Mouse (Mus musculus) kidney, postnatal 0 days (tissue): Measurements from ENCODE around the gene Lmo7. TPM values are rescaled to one million over a fixed set of nuclear protein-coding genes. Genes with fewer than 3 reads are reported as not detected.
A peak's percentile ranks its signal among the peaks of the same experiment; 100 is the strongest.

Experiments
- ATAC-seq: fragments of 200-750 bp; cut with Nextera tagmentation; replicated peaks from 2 replicates; pipeline ENCODE4 v1.8.0; 2017; ENCODE audit warnings: low read depth, moderate number of reproducible peaks, moderate TSS enrichment, moderate library complexity; ENCODE audit not compliant: low FRiP score
- DNase-seq: peaks from one replicate; pipeline ENCODE4 v3.0.0-alpha.2; 2016; ENCODE audit warnings: low spot score
- H3K27ac ChIP-seq: fragments of 300-500 bp; sonication (generic); 2 replicates; pipeline ENCODE4 v1.5.1; 2014; ENCODE audit warnings: mild to moderate bottlenecking
- H3K27me3 ChIP-seq: fragments of 300-500 bp; sonication (generic); 2 replicates; pipeline ENCODE4 v1.6.1; 2014; ENCODE audit warnings: low read length, mixed read lengths; ENCODE audit not compliant: insufficient read depth
- H3K36me3 ChIP-seq: fragments of 300-500 bp; sonication (generic); 2 replicates; pipeline ENCODE4 v1.6.1; 2014; ENCODE audit warnings: low read length, mixed read lengths; ENCODE audit not compliant: insufficient read depth
- H3K4me1 ChIP-seq: fragments of 300-500 bp; sonication (generic); replicated peaks from 2 replicates; pipeline ENCODE4 v1.6.1; 2014; ENCODE audit warnings: antibody characterized with exemption, low read length, mixed read lengths; ENCODE audit not compliant: insufficient read depth
- H3K4me2 ChIP-seq: fragments of 300-500 bp; sonication (generic); 2 replicates; pipeline ENCODE4 v1.6.1; 2014; ENCODE audit warnings: mild to moderate bottlenecking, low read length, moderate library complexity, mixed read lengths
- H3K4me3 ChIP-seq: fragments of 300-500 bp; sonication (generic); replicated peaks from 2 replicates; pipeline ENCODE4 v1.5.1; 2014; ENCODE audit warnings: low read depth, low read length
- H3K9ac ChIP-seq: fragments of 300-500 bp; sonication (generic); 2 replicates; pipeline ENCODE4 v1.6.1; 2014; ENCODE audit warnings: low read depth, low read length
- H3K9me3 ChIP-seq: fragments of 300-500 bp; sonication (generic); replicated peaks from 2 replicates; pipeline ENCODE4 v1.6.1; 2016; ENCODE audit warnings: low read length, inconsistent platforms, mixed read lengths
- CTCF ChIP-seq: IDR thresholded peaks from 2 replicates; pipeline ENCODE4 v1.5.1; 2016; ENCODE audit warnings: antibody characterized with exemption, low read depth, mild to moderate bottlenecking, moderate library complexity
- WGBS: fragments of 180-500 bp; shearing (Covaris S2); extraction: QIAGEN DNeasy Blood & Tissue Kit; methylation state at CpG from one replicate; pipeline ENCODE4 v1.1.7; 2014; 5-methylcytosine and 5-hydroxymethylcytosine counted together
- polyA plus RNA-seq: library from polyadenylated mRNA; unstranded; fragments of >200 nt; fragmentation: Nextera tagmentation; extraction: Ambion mirVana; gene quantifications from 2 replicates; pipeline ENCODE4 v1.2.1, GENCODE M21; 2015

The Lmo7 gene
- polyA plus RNA-seq, 1 experiment from 2014 or later: 14.2 TPM

DNA sequence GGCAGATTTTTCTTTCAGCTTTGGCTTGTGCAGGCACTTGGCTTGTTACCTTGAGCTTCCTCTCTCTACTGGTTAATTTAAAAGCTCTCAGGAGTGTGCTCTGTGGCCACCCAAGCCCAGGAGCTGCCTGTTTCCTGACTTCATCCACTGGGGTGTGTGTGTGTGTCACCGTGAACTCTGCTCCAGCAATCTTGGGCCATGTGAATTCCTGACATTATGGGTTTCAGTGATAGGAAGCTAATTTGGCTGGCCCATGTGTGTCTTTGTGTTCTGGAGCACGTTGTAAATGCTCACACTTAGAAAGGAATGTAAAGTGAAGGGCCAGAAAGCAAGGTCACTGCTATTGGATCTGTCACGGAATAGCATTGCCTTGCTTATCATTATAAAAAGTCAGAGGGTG lies 143.1 kb downstream of the Lmo7 start:
- Histone ChIP-seq H3K4me1 (no peaks in the 10 kb centered on the region), H3K4me2 (no peak overlapping the region), H3K9me3 (no peaks in the 10 kb centered on the region), H3K27ac (0 out of 2 replicates have a peak overlapping the region, but pooled peaks have one; percentile 31), H3K4me3 (no peak overlapping the region), H3K9ac (no peak overlapping the region), H3K27me3 (no peaks in the 10 kb centered on the region), H3K36me3 (no peaks in the 10 kb centered on the region)
- TF ChIP-seq CTCF: no peak
- no peak for ATAC-seq
- no peak for DNase-seq
- WGBS: 51% methylated on average over 3 of the region's 3 CpGs

DNA sequence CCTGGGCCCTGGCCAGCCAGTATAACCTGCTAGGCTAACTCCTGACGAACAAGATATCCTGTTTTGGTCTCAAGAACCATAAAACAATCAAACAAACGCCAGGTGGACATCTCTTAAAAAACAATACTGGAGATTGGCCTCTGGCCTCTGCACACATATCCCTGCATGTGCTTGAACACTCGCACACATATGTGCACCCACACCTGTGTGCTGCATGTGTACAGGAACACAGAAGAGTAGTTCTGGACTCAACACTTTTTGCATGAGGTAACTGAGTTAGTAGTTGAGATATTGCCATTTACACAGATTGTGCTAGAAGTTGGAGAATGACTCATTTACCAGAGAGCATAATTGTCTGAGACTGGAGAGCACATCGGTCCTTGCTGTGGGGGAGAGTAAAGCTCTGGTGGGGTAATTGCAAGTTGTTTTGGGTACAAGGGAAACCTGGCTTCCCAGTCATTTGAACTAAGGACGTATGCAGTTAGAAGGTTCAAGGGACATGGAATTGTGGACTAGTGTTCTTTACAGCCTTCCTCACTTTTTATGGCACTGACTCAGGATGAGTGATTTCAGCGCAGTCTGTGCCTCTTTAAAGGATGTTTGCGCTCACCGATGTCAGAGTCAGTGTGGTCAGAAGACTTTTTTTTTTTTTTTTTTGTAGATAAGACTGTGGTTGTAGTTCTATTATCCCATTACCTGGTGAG lies 148.7 kb downstream of the Lmo7 start:
- H3K4me1 ChIP-seq: no peaks in the 10 kb centered on the region
- no peak overlapping the region for H3K4me2 ChIP-seq
- no peak for DNase-seq
- WGBS: 44% methylated on average over 8 of the region's 8 CpGs
- H3K27ac ChIP-seq: no peak overlapping the region
- no peaks in the 10 kb centered on the region for H3K9me3 ChIP-seq
- H3K4me3 ChIP-seq: no peak overlapping the region
- no peak for ATAC-seq
- H3K36me3 ChIP-seq: no peaks in the 10 kb centered on the region
- no peak for TF ChIP-seq CTCF
- no peaks in the 10 kb centered on the region for H3K27me3 ChIP-seq
- no peak overlapping the region for H3K9ac ChIP-seq

- DNase-seq (no peak), ATAC-seq (no peak)
- no peaks in the 10 kb centered on the region for H3K27me3 ChIP-seq
- H3K36me3 ChIP-seq: no peaks in the 10 kb centered on the region
- no peak overlapping the region for H3K4me3 ChIP-seq
- no peak overlapping the region for H3K9ac ChIP-seq
- WGBS: 34% methylated on average over 7 of the region's 7 CpGs
- no peak overlapping the region for H3K4me2 ChIP-seq
- no peaks in the 10 kb centered on the region for H3K4me1 ChIP-seq
- no peaks in the 10 kb centered on the region for H3K9me3 ChIP-seq
- no peak overlapping the region for H3K27ac ChIP-seq
- TF ChIP-seq CTCF: peak; percentile 40; the same call in 1 of the 2 replicates
Observed at GRCm38 (mm10) chr14:101879050-101879694, 149.4 kb downstream of the Lmo7 start.

GRCm38 (mm10) chr14:101882966-101883365 lies 153.2 kb downstream of the Lmo7 start:
- H3K36me3 ChIP-seq: peaks cover 13% of the 10 kb centered on the region
- ATAC-seq (no peak), DNase-seq (peak; percentile 12)
- no peak for TF ChIP-seq CTCF
- 18% methylated on average over 5 of the region's 5 CpGs for WGBS
- H3K9me3 ChIP-seq: no peaks in the 10 kb centered on the region
- H3K27me3 ChIP-seq: no peaks in the 10 kb centered on the region
- H3K4me3 ChIP-seq: no peak overlapping the region
- H3K4me2 ChIP-seq: no peak overlapping the region
- no peak overlapping the region for H3K27ac ChIP-seq
- no peaks in the 10 kb centered on the region for H3K4me1 ChIP-seq
- H3K9ac ChIP-seq: no peak overlapping the region

DNA sequence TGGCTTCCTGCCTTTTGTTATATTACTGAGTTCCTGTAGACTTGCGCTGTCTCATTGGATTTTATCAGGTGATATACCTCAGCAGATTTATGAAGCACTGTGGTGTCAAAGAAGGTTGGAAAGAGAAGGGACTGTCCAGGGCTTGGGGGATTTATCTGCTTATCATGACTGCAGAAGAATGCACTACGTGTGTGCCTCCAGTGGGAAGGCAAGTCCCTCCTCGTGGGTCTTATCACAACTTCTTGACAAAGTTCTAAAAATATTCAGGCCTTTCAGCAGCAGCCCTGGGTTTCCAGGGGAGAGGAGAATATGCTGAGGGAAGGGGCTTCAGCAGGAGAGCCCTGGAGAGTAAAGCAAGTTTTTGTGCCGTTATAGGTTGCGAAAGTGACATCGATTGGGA lies 154.0 kb downstream of the Lmo7 start:
- H3K36me3 ChIP-seq: peaks cover 13% of the 10 kb centered on the region
- H3K4me1 ChIP-seq: no peaks in the 10 kb centered on the region
- no peak overlapping the region for H3K9ac ChIP-seq
- TF ChIP-seq CTCF: no peak
- ATAC-seq (no peak), DNase-seq (no peak)
- H3K27me3 ChIP-seq: no peaks in the 10 kb centered on the region
- H3K4me3 ChIP-seq: no peak overlapping the region
- WGBS: 77% methylated on average over 6 of the region's 6 CpGs
- H3K4me2 ChIP-seq: no peak overlapping the region
- H3K9me3 ChIP-seq: no peaks in the 10 kb centered on the region
- no peak overlapping the region for H3K27ac ChIP-seq

GRCm38 (mm10) chr14:101886320-101886719 lies 156.6 kb downstream of the Lmo7 start:
- Histone ChIP-seq H3K4me2 (no peak overlapping the region), H3K9ac (no peak overlapping the region), H3K4me1 (no peaks in the 10 kb centered on the region), H3K27ac (no peak overlapping the region), H3K36me3 (peaks cover 13% of the 10 kb centered on the region), H3K9me3 (no peaks in the 10 kb centered on the region), H3K27me3 (no peaks in the 10 kb centered on the region), H3K4me3 (no peak overlapping the region)
- ATAC-seq (no peak), DNase-seq (no peak)
- WGBS: 96% methylated on average over 10 of the region's 10 CpGs
- TF ChIP-seq CTCF: no peak
